Mouse (Mus musculus) gastrocnemius, postnatal 10 days (tissue): ENCODE results near the gene Soat1. TPM values are rescaled to one million over a fixed set of nuclear protein-coding genes. Genes with fewer than 3 reads are reported as not detected.
"Not testable (repeated sequence)": the region's sequence is repeated elsewhere in the genome, so short reads cannot be mapped to it uniquely, and the experiment has no call there.

Source experiments
- DNase-seq: peaks from one replicate; pipeline ENCODE4 v3.0.0; 2021; ENCODE audit warnings: mixed read lengths
- long read RNA-seq, 2 experiments: library from polyadenylated mRNA; stranded (forward); transcript quantifications; one replicate each; pipeline ENCODE4 v2.0.0; 2021
- total RNA-seq, 2 experiments: library from RNA; stranded (reverse); gene quantifications; 2 replicates each; pipeline ENCODE4 v1.2.3; 2021

Gene Soat1
- 10 to 100 TPM; 12.2 to 17.5 TPM for total RNA-seq
- long read RNA-seq, experiment 1, full-length matches to known transcripts, result 3 of 5 reads
- long read RNA-seq, experiment 1, partial matches to known transcripts, result 1 of 5 reads
- long read RNA-seq, experiment 1, other reads (novel, unspliced or antisense), result 1 of 5 reads
- long read RNA-seq, experiment 2, full-length matches to known transcripts, result 2 of 2 reads
- long read RNA-seq, experiment 2, partial matches to known transcripts, result 0 of 2 reads
- long read RNA-seq, experiment 2, other reads (novel, unspliced or antisense), result 0 of 2 reads

DNA sequence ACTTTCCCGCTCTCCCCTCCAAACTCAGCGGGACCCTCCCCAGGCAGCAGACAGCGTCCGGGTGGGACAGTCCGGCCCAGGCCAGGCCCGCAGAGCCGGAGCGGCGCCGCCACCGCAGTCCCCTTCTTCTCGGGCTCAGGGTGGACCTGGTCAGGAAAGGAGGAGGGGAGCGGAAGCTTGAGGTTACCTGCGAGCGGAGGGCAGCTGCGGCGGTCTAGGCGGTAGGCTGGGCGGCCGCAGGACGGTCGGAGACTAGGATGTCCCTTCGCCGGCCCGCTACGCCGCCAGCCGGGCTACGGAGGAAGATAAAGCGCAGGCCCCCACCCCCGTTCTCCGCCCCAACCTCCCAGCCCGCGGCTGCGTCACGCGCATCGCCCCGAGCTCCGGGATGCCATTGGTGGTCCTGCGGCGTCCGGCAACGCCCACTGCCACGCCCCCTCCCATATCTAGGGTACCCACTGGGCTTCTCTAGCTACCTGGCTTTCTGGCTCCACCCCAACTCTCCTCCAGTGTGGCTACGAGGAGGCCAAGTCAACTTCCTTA lies at the start of gene Soat1:
Soat1 (minus strand) TSS at position 371 of the 543 bp plus-strand sequence.
- peak; percentile 83 for DNase-seq

DNA sequence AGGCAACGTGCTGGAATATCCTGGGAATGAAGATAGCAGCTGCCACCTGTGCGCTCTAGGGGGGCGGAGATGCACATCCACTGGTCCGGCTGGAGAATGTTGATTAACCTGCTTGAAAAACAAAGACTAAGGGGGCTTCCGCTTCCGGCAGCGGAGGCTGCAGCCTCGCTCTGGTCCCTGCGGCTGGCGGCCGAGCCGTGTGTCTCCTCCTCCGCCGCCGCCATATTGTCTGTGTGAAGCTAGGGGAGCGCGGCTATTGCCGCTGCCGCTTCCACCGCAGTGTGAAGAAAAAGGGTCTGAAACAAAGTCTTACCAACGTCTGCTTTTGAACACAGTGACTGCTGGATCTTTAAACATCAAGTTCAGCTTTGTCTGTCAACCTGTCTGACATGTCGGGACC lies 49.7 kb upstream of the Soat1 start, which contains the start of gene Gm10031:
Gm10031 (plus strand) TSS at position 171 of the 400 bp plus-strand sequence.
- not testable (repeated sequence) for DNase-seq

DNA sequence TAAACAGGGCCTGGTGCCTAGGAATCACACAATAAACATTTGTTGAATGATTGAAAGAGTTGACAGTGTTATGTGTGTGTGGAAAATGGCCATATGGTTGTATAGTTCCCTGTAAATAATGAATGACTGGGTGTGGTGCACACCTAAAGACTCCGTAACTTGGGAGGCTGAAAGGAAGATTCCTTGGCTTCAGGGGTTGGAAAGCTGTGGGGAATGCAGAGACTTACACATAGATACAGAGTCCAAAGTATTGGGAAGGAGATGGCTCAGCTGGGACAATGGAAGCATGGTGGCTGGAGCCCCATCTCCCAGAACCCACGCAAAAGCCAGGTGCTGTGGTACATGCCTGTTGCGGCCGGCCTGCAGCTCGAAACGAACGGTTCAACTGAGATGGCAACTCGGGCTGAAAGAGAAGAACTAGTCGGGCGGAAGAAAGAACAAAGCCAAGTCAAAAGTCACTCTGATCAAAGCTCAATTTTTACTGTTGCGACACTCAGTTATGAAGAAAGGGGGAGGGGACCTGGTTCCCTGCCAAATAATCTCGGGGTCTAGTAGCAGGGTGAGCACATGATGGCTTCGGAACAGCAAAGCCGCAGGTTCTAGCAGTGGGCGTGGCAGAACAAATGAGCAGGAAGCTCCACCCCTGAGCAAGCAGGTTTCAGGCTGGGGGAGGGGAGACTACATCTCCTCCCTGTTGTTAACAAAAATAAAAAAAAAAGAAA lies 47.8 kb upstream of the Soat1 start:
- no peak for DNase-seq

DNA sequence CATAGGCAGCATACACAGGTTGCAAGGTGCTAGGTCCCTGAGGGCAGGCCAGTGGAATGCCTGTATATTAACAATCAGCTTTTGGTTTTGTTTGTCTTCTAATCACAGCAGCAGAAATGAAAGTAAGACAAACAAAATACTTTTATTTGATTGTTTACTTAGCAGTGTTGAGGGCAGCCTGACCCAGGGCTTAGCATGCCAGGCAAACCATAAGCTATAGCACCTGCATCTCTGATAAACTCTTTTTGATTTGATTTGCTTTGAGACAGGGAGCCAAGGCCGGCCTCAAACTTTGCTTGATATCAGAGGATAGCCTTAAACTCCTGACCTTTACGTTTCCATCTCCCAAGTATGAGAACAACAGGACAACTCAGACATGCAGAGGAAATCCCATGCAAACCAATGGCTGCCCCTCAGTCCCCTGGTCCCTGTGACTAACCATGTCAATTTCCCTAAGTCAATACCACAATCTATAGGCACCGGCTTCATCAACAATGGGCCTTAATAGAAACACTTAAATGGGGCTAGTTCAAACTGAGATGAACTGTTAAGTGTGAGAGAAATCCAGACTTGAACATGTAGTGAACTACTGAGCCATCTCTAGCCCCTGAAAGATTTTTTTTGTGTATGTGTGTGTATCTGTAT lies 46.1 kb upstream of the Soat1 start:
- DNase-seq, result no peak

DNA sequence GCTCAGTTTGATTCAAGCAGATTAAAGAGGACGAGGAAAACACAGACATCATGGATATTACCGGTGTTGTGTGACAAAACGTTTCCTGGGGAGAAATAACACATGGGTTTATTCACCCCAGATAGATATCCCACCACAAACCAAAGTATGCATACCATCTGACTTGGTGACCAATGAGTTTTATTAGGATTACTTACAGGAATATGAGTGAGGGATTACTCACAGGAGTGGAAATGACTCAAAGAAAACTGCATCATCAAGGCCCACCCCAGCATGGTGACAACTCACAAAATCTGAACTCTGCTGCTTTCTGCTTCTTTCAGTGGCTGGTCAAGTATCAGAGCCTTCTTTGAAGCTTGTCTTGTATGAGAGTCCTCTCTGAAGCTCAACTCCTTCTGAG lies 33.6 kb upstream of the Soat1 start:
- DNase-seq, result no peak

DNA sequence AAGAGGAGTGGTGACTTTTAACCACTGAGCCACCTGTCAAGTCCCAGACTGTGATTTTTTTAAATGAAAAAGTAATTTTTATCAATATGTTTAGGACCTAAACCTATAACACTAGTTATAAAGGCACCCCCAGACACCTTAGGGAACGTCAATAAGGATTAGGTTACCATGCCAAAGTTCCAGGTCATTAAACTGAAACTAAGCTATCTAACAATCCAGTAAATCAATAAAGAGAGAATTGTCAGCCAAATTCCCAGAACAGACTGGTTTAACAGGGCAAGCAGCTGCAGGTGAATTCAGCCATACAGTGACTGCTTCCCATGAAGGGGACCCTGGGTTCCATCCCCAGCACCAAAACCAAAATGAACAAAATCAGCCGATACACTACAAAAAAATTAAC lies 31.8 kb upstream of the Soat1 start:
- DNase-seq, result no peak

DNA sequence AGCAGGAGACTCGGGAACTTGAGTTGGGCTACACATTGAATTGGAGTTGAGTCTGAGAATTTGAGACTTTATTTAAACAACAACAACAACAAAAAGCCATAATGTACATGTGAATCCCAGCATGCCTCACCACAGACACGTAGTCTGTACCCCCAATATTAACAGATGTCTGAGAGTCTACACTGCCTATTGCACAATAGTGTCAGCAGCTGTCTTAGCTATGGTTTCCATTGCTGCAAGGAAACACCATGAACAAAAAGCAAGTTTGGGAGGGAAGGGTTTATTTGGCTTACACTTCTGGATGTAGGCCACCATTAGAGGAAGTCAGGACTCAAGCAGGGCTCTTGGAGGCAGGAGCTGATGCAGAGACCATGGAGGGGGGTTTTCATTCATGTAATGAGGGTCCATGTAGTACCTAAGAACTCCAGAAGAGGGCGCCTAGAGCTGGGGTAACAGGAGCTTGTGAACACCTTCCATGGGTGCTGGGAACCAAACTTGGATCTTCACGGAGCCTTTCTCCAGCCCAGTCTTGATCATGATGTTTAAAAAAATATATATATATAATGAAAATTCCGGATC lies 30.9 kb upstream of the Soat1 start:
- no peak for DNase-seq

DNA sequence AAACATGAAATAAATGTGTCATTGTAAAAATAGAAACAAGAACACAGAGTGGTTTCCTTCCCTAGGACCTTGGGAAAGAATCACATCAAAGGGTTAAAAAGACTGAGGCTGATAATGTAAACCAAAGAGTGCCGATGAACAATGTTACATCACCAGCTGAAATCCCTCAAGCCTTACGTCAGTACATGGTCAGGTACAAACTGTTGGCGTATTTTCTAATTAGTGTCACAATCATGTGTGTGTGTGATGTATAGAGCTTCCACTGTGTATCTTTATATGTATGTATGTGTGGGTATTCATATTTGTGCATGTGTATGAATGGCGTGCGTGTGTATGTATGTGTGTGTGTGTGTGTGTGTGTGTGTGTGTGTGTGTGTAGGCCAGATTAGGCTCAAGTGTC lies 22.8 kb upstream of the Soat1 start:
- DNase-seq, result no peak

DNA sequence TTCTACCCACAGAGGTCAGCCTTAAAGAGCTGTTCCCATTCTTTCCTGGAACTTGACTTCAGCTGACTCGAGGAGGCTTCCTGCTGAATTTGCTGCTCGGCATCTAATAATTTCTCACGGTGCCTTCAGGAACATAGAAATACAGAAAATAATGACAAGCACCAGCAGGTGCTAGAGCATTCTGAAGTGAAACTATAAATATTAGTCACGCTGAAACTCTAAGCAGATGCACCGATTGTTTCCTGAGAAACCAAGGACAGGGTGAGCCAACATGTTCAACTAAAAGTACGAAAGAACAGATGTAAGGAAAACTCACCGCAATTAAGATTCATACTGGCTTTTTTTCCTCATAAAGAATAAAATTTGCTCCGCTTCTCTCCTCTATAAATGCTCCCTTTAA lies 20.9 kb upstream of the Soat1 start:
- no peak for DNase-seq

DNA sequence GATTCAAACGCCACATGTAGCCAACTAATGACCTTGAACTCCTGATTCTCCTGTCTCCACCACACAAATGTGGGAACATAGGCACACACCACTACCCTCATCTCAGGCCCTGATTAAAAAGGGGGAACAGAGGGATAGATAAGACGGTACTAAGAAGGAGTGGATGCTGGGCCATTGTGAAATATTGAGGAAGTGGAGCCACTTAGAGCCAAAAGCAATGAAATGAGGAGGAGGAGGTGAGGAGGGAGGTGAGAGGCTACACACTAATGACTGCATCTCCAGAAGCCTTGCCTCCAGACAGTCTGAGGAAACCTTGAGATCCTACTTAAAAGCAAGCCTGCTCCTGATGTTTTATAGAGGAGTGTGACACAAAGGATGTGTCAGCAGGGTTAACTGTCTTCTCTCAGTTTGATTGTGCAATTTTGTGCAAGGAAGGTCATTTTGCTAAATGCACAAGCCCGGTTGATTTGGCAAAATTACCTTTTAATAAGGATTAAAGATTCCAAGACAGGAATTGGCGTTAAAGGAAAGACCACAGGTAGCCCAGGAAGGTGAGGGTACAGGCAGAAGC lies 17.2 kb upstream of the Soat1 start:
- DNase-seq, result no peak

DNA sequence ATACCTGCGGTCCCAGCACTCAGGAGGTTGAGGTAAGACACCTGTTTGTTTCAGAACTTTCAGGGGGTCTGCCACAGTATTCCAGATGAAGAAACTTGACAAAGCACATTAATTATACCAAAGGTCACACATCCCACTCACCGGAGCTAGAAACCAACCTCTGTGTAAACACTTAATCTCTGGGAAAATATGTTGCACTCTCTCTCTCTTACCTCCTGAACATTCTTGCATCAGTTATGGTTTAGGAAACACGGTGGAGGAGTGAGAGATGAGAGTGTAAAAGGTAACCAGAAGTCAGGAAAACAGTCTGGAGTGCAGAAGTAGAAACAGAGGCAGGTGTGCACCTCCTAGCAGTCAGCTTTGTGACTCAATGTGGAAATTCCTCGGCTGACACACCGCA lies 13.9 kb upstream of the Soat1 start:
- no peak for DNase-seq

DNA sequence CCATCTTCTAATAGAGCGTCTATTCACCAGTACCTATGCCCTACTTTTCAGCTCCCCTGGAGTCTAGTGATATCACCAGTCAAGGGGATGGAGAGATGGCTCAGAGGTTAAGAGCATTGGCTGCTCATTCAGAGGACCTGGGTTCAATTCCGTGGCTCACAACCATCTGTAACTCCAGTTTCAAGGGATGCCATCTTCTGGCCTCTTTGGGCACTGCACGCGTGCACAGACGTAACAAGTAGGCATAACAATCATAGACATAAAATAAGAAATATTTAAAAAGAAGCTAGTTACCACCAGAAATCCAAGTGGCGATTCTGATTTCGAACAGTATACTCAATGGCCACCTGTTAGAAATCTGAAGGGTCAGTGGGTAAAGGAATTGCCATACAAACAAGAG lies 13.4 kb upstream of the Soat1 start:
- no peak for DNase-seq

DNA sequence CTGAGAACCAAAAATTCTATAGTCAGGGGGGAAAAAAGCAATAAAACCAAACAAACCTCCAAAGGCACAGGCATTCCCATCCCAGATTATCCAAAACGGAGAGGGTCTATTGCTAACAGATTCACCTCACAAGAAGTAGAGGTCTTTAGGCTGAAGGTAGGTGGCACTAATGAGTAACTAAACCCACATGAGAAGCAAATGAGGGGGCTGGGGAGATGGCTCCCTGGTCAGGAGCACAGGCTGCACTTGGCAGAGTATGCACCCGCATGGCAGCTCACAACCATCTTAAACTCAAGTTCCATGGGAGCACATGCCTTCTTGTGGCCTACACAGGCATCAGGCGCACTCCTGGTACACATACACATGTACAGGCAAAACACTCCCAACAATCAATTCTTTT lies 7.7 kb upstream of the Soat1 start:
- DNase-seq, result no peak

DNA sequence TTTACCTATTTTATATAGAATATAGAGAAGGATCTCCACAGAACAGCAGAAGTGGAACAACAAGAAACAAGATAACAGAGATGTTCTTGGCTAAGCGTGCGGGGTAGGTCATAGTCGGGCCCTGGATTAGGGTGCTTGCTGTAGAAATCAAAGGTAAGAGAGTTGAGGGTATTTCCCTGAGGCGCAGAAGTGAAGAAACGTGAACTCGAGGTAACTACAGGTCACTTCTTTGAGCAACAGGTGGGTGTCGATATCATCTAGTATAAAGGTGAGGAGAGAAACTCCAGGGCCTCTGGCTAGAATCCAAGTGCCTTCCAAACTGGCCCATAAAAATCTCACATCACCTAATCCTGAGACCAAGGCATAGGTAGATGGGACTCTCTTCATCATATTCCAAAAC lies 2.4 kb upstream of the Soat1 start:
- no peak for DNase-seq

DNA sequence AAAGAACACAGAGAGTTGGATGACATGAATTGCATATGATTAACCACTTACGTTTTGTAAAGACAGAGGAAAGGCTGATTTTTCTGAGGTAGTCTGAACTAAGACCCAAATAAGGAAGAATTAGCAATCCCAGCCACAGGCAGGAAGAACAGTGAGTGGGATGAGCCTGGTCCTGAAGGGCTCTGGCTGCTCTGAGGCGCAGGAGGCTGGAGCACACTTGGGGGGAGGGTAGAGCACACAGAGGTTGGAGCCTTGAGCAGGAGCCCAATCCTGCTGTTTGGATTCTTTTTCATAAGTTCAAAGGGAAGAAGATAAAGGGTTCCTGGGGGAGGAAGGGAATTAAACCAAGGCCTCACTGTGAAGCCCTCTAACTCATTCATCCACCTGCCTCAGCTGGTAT lies 1.9 kb upstream of the Soat1 start:
- no peak for DNase-seq

DNA sequence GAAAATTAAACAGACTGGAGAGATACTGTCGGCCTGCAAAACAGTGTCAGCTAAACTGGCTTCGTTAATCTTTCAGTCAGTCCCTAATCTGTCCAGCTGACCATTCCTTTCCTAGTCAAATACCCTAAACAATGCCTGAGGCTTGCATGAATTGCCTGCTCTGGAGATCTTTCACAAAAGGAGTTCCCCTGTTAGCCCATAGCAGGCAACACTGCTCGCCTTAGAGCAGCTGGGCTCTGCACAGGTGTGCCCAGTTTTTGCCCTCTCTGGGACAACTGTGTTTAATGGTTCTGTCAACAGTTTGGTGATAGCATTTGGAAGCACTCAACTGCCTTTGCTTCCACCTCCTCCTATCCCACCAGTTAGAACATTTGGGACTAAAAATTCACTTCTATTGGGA lies 723 bp upstream of the Soat1 start:
- no peak for DNase-seq

DNA sequence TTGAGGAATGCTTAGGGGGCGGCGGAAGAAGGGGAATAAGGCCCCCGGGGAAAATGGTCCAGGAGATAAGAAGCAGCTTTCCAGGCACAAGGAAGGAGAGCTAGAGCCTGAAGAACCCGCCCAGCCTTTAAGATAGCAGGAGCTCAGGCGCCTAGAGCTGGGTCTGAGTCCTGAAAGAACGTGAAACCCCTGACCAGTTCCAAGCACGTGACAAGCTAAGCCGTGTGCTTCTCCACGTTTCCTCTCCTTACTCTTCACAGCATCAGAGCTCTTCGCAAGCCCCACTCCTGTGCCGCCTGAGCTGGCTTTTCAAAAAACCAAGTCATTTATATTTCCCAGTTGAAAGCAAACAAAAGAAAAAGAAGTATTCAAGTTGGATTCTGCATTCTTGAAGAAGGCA lies 1.1 kb downstream of the Soat1 start:
- peak; percentile 6 for DNase-seq

DNA sequence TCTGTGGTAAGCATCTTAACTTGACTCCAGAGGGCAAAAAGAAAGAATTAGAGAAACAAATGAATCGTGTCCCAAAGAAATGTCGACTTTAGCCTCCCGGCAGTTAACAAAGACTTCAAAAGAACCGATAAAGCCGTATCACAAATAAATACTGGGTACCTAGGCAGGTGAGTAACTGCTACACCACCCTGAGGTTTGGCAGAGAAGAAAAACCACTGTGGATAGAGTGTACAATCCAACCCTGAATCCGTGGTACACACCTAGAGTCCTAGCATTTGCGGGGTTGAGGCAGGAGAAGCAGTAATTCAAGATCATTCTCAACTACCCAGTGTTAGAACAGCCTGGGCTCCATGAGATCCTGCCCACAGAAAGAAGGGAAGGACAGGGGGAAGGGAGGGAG lies 2.2 kb downstream of the Soat1 start:
- no peak for DNase-seq

DNA sequence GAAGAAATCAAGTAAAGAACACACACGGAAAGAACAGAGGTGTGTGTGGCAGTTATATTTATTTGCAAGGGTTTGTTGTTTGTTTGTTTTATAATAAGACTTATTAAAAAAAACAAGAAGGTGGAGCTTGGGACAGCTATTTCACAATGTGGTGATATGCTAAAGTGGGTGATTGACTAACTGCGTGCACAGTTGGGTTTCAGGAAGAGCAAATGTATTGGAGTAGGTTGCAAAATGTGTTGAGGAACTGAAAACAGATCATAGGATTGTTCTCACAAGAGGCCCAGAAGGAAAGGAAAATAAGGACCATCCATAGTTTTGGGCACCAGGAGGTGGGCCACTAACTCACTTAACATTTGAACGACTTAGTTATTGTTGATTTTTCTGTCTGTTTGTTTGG lies 3.1 kb downstream of the Soat1 start:
- no peak for DNase-seq

DNA sequence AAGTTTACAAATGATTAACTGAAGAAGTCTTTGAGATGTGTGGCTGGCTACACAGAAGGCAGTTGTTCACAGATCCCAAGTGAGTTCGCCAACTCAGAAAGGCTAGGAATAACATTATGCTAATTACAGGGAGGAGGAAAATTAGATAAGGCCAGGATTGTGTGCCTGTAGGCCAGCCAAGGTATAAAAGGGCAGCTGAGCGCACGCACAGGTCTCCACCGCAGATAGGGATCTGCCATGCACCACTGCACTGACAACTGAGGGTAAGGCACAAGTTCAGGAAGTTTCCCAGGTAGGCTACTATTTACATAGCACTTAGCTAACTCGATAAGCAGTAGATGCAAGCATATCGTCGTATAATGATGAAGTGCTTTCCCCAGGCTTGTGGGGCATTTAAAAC lies 3.6 kb downstream of the Soat1 start:
- DNase-seq, result no peak

DNA sequence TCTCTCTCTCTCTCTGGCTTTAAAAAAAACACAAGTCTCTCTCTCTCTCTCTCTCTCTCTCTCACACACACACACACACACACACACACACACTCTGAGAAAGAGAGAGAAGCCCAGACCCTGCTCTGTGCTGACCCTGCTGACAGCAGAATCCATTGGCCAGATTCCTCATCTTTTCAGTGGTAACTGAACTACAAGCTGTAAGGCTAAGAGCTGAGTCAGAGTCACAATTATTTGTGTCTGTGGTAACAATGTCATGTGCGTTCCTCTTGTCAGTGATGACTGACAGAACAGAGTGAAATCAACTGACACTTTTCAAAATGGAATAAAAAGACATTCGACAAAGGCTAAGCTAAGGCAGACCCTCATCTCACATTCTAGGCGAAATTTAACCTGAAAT lies 5.6 kb downstream of the Soat1 start:
- no peak for DNase-seq

DNA sequence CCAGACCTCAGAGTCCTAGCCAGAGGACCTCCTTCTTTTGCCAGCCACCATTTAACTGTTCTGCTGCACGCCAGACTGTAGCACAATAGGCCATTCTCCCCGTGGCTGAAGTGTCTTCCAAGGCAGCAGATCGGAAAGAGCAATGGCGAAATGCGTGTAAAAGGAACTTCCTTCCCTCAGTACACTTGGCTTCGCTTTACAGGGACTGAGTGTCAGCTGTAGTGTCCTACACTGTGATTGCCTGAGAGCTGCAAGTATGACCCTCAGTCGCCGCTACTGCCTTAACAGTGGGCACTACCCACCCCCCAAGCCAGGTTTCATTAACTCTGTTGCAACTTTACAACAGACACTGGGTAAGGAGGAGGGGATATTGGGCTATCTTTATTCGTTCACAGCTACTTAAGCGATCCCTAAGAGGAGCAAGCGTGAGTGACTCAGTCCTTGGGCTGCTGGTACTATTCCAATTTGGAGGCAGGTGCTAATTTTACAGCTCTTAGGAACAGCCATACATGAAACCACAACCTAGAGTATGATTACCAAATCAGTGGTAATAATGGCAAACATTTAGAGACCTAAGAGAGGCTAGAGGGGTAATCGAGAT lies 6.4 kb downstream of the Soat1 start:
- no peak for DNase-seq
